Mouse (Mus musculus): ENCODE data around the gene Tmed4. TPM values are rescaled to one million over a fixed set of nuclear protein-coding genes. Genes with fewer than 3 reads are reported as not detected.

The Tmed4 gene
- polyA plus RNA-seq, 1 experiment, result 111 TPM

DNA sequence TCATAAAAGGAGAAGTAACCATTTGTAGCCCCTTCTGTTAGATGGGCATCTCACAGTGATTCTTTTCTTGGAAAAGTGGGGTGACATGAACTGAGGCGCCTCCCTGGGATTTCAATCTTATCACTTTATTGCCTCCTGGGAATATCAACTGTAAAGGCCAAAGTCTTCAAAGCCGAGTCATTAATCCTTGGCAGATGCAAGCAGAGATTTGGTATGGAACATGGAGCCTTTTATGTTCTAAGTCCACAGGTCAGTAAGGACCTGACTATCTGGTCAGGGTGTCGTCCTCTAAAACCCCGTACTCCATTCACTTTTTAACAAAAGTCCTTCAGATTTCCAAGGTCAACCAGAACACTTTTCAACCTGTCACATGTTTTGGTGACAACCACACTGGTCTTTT lies 21.8 kb downstream of the Tmed4 start:
- no peak overlapping the region for H3K4me3 ChIP-seq (replicated peaks; ENCODE audit: extremely low read depth, low read depth, low read length)
- TF ChIP-seq CTCF (IDR thresholded peaks at IDR 0.05; ENCODE audit: insufficient read depth, low read length) (no peak), POLR2A (IDR thresholded peaks at IDR 0.05; ENCODE audit: borderline replicate concordance, extremely low read depth, low read depth, low read length) (no peak)
- DNase-seq, result no peak
- 87% methylated on average over 4 of the region's 4 CpGs for WGBS
- H3K4me1 ChIP-seq (ENCODE audit: control insufficient read depth, insufficient read depth, low read length), result no peaks in the 10 kb centered on the region

DNA sequence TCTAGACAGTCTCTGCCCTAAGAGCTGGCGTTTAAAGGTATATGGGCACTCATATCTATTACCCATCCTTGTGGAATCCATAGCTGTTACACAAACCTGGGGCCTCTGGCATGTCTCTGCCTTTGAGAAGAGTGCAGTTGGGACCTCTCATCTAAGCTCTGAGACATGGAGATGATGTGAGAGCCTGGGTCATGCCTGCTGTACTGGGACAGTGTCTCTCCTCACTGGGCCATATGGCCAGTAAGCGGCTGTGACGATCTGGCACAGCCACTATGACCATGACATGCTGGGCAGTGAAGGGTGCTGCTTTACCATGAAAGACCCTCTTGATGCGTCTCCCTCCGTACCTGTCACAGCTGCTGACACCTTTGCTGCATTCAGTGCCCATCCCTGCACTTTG lies 22.4 kb downstream of the Tmed4 start:
- 84% methylated on average over 5 of the region's 5 CpGs for WGBS
- no peak for TF ChIP-seq POLR2A (IDR thresholded peaks at IDR 0.05; ENCODE audit: borderline replicate concordance, extremely low read depth, low read depth, low read length)
- no peak for TF ChIP-seq CTCF (IDR thresholded peaks at IDR 0.05; ENCODE audit: insufficient read depth, low read length)
- H3K4me1 ChIP-seq (ENCODE audit: control insufficient read depth, insufficient read depth, low read length), result no peaks in the 10 kb centered on the region
- DNase-seq, result no peak
- no peak overlapping the region for H3K4me3 ChIP-seq (replicated peaks; ENCODE audit: extremely low read depth, low read depth, low read length)

GRCm38 (mm10) chr11:6244707-6245106 lies 30.0 kb downstream of the Tmed4 start:
- no peaks in the 10 kb centered on the region for H3K4me1 ChIP-seq (ENCODE audit: control insufficient read depth, insufficient read depth, low read length)
- no peak overlapping the region for H3K4me3 ChIP-seq (replicated peaks; ENCODE audit: extremely low read depth, low read depth, low read length)
- no peak for DNase-seq
- 46% methylated on average over 19 of the region's 19 CpGs for WGBS
- TF ChIP-seq POLR2A (IDR thresholded peaks at IDR 0.05; ENCODE audit: borderline replicate concordance, extremely low read depth, low read depth, low read length), result no peak

- Histone ChIP-seq H3K4me1 (ENCODE audit: control insufficient read depth, insufficient read depth, low read length) (no peaks in the 10 kb centered on the region), H3K4me3 (replicated peaks; ENCODE audit: extremely low read depth, low read depth, low read length) (no peak overlapping the region)
- WGBS, result 81% methylated on average over 4 of the region's 4 CpGs
- TF ChIP-seq POLR2A (IDR thresholded peaks at IDR 0.05; ENCODE audit: borderline replicate concordance, extremely low read depth, low read depth, low read length), result no peak
- TF ChIP-seq CTCF (IDR thresholded peaks at IDR 0.05; ENCODE audit: insufficient read depth, low read length), result no peak
- DNase-seq, result no peak
Observed at GRCm38 (mm10) chr11:6233025-6233424, 41.6 kb downstream of the Tmed4 start.

- WGBS, result 65% methylated on average over 7 of the region's 7 CpGs
- TF ChIP-seq POLR2A (IDR thresholded peaks at IDR 0.05; ENCODE audit: borderline replicate concordance, extremely low read depth, low read depth, low read length), result no peak
- TF ChIP-seq CTCF (IDR thresholded peaks at IDR 0.05; ENCODE audit: insufficient read depth, low read length), result no peak
- no peaks in the 10 kb centered on the region for H3K4me1 ChIP-seq (ENCODE audit: control insufficient read depth, insufficient read depth, low read length)
- no peak for DNase-seq
- H3K4me3 ChIP-seq (replicated peaks; ENCODE audit: extremely low read depth, low read depth, low read length), result no peak within 1 kb of the TSS
Observed at GRCm38 (mm10) chr11:6230012-6230411, 44.7 kb downstream of the Tmed4 start, which contains the start of gene Npc1l1. Npc1l1 (minus strand) TSS chr11:6230143.

GRCm38 (mm10) chr11:6224541-6225229 lies 50.0 kb downstream of the Tmed4 start:
- TF ChIP-seq POLR2A (IDR thresholded peaks at IDR 0.05; ENCODE audit: borderline replicate concordance, extremely low read depth, low read depth, low read length) (no peak), CTCF (IDR thresholded peaks at IDR 0.05; ENCODE audit: insufficient read depth, low read length) (no peak)
- Histone ChIP-seq H3K4me1 (ENCODE audit: control insufficient read depth, insufficient read depth, low read length) (no peaks in the 10 kb centered on the region), H3K4me3 (replicated peaks; ENCODE audit: extremely low read depth, low read depth, low read length) (no peak overlapping the region)
- no peak for DNase-seq
- 75% methylated on average over 14 of the region's 14 CpGs for WGBS

DNA sequence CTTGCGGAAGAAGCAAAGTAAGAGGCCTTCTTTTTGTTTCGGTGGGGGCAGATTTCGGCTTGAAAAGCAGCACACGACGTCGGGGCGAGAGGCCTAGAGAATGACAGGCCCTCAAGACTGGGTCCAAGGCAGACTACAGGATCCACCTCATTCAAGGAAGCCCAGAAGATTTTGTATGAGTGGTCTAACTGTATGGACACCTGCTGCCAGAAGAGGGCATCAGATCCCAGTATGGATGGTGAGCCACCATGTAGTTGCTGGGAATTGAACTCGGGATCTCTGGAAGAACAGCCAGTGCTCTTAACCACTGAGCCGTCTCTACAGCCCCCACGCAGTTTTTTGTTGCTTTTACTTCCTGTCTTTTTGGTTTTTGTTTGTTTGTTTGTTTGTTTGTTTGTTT lies 52.5 kb downstream of the Tmed4 start:
- no peak overlapping the region for H3K4me3 ChIP-seq (replicated peaks; ENCODE audit: extremely low read depth, low read depth, low read length)
- TF ChIP-seq CTCF (IDR thresholded peaks at IDR 0.05; ENCODE audit: insufficient read depth, low read length), result no peak
- TF ChIP-seq POLR2A (IDR thresholded peaks at IDR 0.05; ENCODE audit: borderline replicate concordance, extremely low read depth, low read depth, low read length), result no peak
- WGBS, result 88% methylated on average over 10 of the region's 10 CpGs
- DNase-seq, result no peak
- H3K4me1 ChIP-seq (ENCODE audit: control insufficient read depth, insufficient read depth, low read length), result no peaks in the 10 kb centered on the region

Other genes with a start within 250 kb of the Tmed4 start
- 13.8 and 17.8 TPM in 2 replicates for gene Camk2b, start 208.5 kb downstream of the Tmed4 start, polyA plus RNA-seq (2012; rRNA removed)
- 0.11 TPM in 1 of 2 replicates, not detected in the other for gene A730071L15Rik, start 74.8 kb downstream of the Tmed4 start, polyA plus RNA-seq (2012; rRNA removed)
- gene Nudcd3, start 74.5 kb downstream of the Tmed4 start, polyA plus RNA-seq (2012; rRNA removed), result 29.4 and 52.9 TPM in 2 replicates
- 0.09 and 0.34 TPM in 2 replicates for gene Npc1l1, start 44.7 kb downstream of the Tmed4 start, polyA plus RNA-seq (2012; rRNA removed)
- gene Ddx56, start 7.1 kb downstream of the Tmed4 start, polyA plus RNA-seq (2012; rRNA removed), result 20.1 and 25.2 TPM in 2 replicates
- gene Ogdh, start 16.8 kb upstream of the Tmed4 start, polyA plus RNA-seq (2012; rRNA removed), result 129 and 181 TPM in 2 replicates
- gene Zmiz2, start 114.2 kb upstream of the Tmed4 start, polyA plus RNA-seq (2012; rRNA removed), result 50.3 and 58.5 TPM in 2 replicates
- gene Ppia, start 140.6 kb upstream of the Tmed4 start, polyA plus RNA-seq (2012; rRNA removed), result 407 and 532 TPM in 2 replicates
- 39.1 and 51.4 TPM in 2 replicates for gene H2afv, start 169.6 kb upstream of the Tmed4 start, polyA plus RNA-seq (2012; rRNA removed)
- gene Purb, start 201.0 kb upstream of the Tmed4 start, polyA plus RNA-seq (2012; rRNA removed), result 10.7 and 11.0 TPM in 2 replicates
- gene Myo1g, start 246.1 kb upstream of the Tmed4 start, polyA plus RNA-seq (2012; rRNA removed), result 37.1 and 52.3 TPM in 2 replicates

Data from lung, adult 2 months (tissue).